Mouse (Mus musculus) lung, embryonic 16.5 days (tissue): ENCODE data around the gene Nup85. TPM values are rescaled to one million over a fixed set of nuclear protein-coding genes. Genes with fewer than 3 reads are reported as not detected.

Experiments
- ATAC-seq: fragments of 200-750 bp; cut with Nextera tagmentation; 2 replicates; pipeline ENCODE4 v1.8.0; 2017; ENCODE audit warnings: low read depth, mild to moderate bottlenecking, moderate library complexity
- H3K27ac ChIP-seq: fragments of 300-500 bp; sonication (generic); 2 replicates; pipeline ENCODE4 v1.5.1; 2014; ENCODE audit warnings: mild to moderate bottlenecking, control low read depth, low read length
- H3K27me3 ChIP-seq: fragments of 300-500 bp; sonication (generic); 2 replicates; pipeline ENCODE4 v1.6.1; 2014; ENCODE audit warnings: low read depth, low read length, mixed read lengths; ENCODE audit not compliant: control insufficient read depth, insufficient read depth
- H3K36me3 ChIP-seq: fragments of 300-500 bp; sonication (generic); 2 replicates; pipeline ENCODE4 v1.6.1; 2014; ENCODE audit warnings: low read length; ENCODE audit not compliant: control insufficient read depth, insufficient read depth
- H3K4me1 ChIP-seq: fragments of 300-500 bp; sonication (generic); replicated peaks from 2 replicates; pipeline ENCODE4 v1.6.1; 2014; ENCODE audit warnings: low read length, mixed read lengths; ENCODE audit not compliant: control insufficient read depth, insufficient read depth
- H3K4me2 ChIP-seq: fragments of 300-500 bp; sonication (generic); 2 replicates; pipeline ENCODE4 v1.6.1; 2014; ENCODE audit warnings: low read depth, low read length, control low read depth
- H3K4me3 ChIP-seq: fragments of 300-500 bp; sonication (generic); 2 replicates; pipeline ENCODE4 v1.5.1; 2014; ENCODE audit warnings: mild to moderate bottlenecking, low read length, control low read depth
- H3K9ac ChIP-seq: fragments of 300-500 bp; sonication (generic); 2 replicates; pipeline ENCODE4 v1.6.1; 2014; ENCODE audit warnings: low read length, control low read depth
- H3K9me3 ChIP-seq: fragments of 300-500 bp; sonication (generic); 2 replicates; pipeline ENCODE4 v1.6.1; 2016; ENCODE audit warnings: low read length; ENCODE audit not compliant: control insufficient read depth
- WGBS: fragments of 180-500 bp; shearing (Covaris S2); extraction: QIAGEN DNeasy Blood & Tissue Kit; methylation state at CpG from one replicate; pipeline ENCODE4 v1.1.7; 2014; 5-methylcytosine and 5-hydroxymethylcytosine counted together
- polyA plus RNA-seq: library from polyadenylated mRNA; unstranded; fragments of >200 nt; fragmentation: Nextera tagmentation; extraction: Ambion mirVana; gene quantifications from 2 replicates; pipeline ENCODE4 v1.2.1, GENCODE M21; 2015

The Nup85 gene
- polyA plus RNA-seq, 1 experiment from 2014 or later = 165 TPM

DNA sequence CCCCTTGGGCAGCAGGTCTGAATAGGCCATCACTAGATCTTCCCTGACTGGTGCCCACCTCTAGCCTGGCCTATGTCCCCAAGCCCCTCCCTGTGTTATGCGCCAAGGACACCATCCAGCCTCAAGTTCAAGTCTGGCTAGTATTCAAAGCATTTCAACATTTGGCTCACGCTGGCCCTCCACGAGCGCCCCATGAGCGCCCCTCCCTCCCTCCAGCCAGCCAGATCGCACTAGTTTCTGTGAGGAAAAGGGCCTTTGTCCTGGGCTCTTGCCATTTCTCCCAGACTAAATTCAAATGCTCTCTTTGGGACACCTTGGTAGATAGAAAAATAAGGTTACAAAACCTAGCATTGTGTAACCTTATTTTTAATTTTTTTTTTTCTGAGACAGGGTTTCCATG, 51.6 kb downstream of the Nup85 start:
- H3K4me1 ChIP-seq = peaks cover 14% of the 10 kb centered on the region
- WGBS = 80% methylated on average over 6 of the region's 6 CpGs
- H3K36me3 ChIP-seq = 0 out of 2 replicates have a peak, but pooled peaks cover 9% of the 10 kb centered on the region
- no peak overlapping the region for H3K27ac ChIP-seq
- no peaks in the 10 kb centered on the region for H3K9me3 ChIP-seq
- no peak overlapping the region for H3K4me3 ChIP-seq
- no peak overlapping the region for H3K4me2 ChIP-seq
- no peak for ATAC-seq
- H3K27me3 ChIP-seq = no peaks in the 10 kb centered on the region
- H3K9ac ChIP-seq = no peak overlapping the region

GRCm38 (mm10) chr11:115616371-115616770, 52.1 kb downstream of the Nup85 start:
- Histone ChIP-seq H3K9ac (no peak overlapping the region), H3K36me3 (peaks cover 9% of the 10 kb centered on the region; the same call in 1 of the 2 replicates), H3K27me3 (no peaks in the 10 kb centered on the region), H3K27ac (no peak overlapping the region), H3K9me3 (no peaks in the 10 kb centered on the region), H3K4me2 (no peak overlapping the region), H3K4me1 (peaks cover 14% of the 10 kb centered on the region), H3K4me3 (no peak overlapping the region)
- ATAC-seq = no peak
- 88% methylated on average over 7 of the region's 7 CpGs for WGBS

DNA sequence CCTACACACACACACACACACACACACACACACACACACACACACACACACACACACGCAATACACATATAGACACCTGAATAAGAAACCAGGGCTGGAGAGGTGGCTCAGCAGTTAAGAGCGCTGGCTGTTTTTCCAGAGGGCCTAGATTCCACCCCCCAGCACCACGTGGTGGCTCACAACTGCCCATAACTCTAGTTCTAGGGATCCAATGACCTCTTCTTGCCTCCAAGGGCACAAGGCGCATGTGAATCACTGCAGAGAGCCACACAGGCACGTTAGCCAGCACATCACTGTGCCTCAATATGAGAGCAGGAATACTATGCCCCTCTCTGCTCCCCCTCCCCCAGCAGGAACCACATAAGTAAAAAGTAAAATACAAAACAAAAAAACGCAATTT, 52.7 kb downstream of the Nup85 start:
- Histone ChIP-seq H3K9me3 (no peaks in the 10 kb centered on the region), H3K9ac (no peak overlapping the region), H3K4me3 (no peak overlapping the region), H3K27ac (no peak overlapping the region), H3K27me3 (no peaks in the 10 kb centered on the region), H3K4me2 (no peak overlapping the region), H3K36me3 (peaks cover 9% of the 10 kb centered on the region; the same call in 1 of the 2 replicates), H3K4me1 (peaks cover 10% of the 10 kb centered on the region)
- WGBS = 80% methylated on average over 6 of the region's 6 CpGs
- no peak for ATAC-seq

- ATAC-seq = no peak
- no peak overlapping the region for H3K4me3 ChIP-seq
- no peaks in the 10 kb centered on the region for H3K9me3 ChIP-seq
- H3K27ac ChIP-seq = no peak overlapping the region
- peaks cover 7% of the 10 kb centered on the region for H3K4me1 ChIP-seq
- 69% methylated on average over 2 of the region's 2 CpGs for WGBS
- H3K9ac ChIP-seq = no peak overlapping the region
- H3K27me3 ChIP-seq = no peaks in the 10 kb centered on the region
- H3K4me2 ChIP-seq = no peak overlapping the region
- peaks cover 9% of the 10 kb centered on the region; the same call in 1 of the 2 replicates for H3K36me3 ChIP-seq
Observed at GRCm38 (mm10) chr11:115618001-115618400, 53.8 kb downstream of the Nup85 start.

DNA sequence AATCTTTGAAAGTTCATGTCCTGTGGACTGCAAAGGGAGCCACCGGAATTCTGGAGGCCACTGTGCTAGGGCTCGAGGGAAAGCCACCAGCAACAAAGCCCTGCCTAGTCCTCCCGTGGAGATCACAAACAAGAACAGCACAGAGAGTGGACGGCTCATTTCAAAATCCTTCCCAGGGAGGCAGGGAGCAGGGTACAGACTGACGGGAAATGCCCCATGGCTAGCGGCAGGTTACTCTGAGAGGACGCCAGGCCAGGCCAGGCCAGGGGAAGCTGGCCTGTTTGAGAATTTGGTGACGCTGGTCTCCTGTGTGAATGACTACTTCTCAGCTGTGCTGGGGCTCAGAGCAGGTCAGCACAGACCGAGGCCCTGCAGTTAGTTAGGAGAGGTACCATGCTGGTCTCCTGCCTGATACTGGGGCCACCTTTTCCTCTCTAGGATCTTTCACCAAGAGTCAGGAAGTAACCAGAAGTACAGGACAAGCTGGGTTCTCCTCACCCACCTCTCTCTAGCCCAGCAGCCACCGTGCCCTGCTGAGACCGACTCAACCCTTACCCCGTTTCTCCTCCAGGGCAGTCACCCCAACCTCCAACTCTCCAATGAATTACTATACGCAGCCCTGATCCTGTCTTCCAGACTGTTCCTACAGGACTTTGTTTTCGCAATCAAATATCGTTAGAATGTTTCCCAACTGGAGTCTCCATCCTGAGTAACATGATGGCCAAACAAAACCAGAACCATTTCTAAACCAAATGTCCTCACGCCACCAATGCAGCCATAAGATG, 54.7 kb downstream of the Nup85 start:
- Histone ChIP-seq H3K36me3 (peaks cover 11% of the 10 kb centered on the region; the same call in 1 of the 2 replicates), H3K4me3 (no peak overlapping the region), H3K27ac (no peak overlapping the region), H3K4me2 (no peak overlapping the region), H3K9me3 (no peaks in the 10 kb centered on the region), H3K27me3 (no peaks in the 10 kb centered on the region), H3K4me1 (peaks cover under 1% of the 10 kb centered on the region; the same call in 1 of the 2 replicates), H3K9ac (0 out of 2 replicates have a peak overlapping the region, but pooled peaks have one; percentile 20)
- no peak for ATAC-seq
- 85% methylated on average over 16 of the region's 16 CpGs for WGBS

- H3K4me1 ChIP-seq = no peaks in the 10 kb centered on the region
- WGBS = 89% methylated on average over 7 of the region's 7 CpGs
- no peak overlapping the region for H3K4me3 ChIP-seq
- peaks cover 9% of the 10 kb centered on the region; the same call in 1 of the 2 replicates for H3K36me3 ChIP-seq
- no peak overlapping the region for H3K9ac ChIP-seq
- no peak overlapping the region for H3K27ac ChIP-seq
- ATAC-seq = no peak
- no peak overlapping the region for H3K4me2 ChIP-seq
- no peaks in the 10 kb centered on the region for H3K27me3 ChIP-seq
- no peaks in the 10 kb centered on the region for H3K9me3 ChIP-seq
Observed at GRCm38 (mm10) chr11:115619949-115620348, 55.7 kb downstream of the Nup85 start.

DNA sequence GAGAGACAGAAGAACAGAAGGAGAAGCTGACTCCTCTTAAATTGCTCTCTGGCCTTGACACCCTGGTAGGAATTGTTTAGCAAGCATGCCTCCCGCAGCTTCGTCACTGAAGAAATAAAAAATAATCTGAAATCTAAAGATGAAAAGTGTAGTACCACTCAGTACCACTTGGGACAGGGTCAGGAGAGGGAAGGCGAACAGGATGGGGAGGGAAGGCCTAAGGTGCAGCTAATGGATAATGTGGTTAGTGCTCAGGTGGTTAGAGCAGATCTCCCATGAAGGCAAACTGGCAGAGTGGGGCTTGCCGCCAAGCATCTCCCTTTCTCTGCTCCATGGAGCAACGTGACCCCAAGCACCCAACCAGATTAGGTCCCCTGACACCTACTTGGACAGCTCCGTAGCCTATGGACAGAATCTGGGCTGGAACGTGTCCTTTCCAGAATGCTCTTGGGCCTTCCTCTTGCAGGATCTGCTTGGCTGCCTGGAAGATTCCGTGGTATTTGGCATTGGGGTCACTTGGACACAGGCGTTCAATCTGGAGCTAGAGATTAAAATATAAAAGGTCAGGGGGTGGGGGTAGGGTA, 59.3 kb downstream of the Nup85 start:
- no peak overlapping the region for H3K9ac ChIP-seq
- no peaks in the 10 kb centered on the region for H3K9me3 ChIP-seq
- H3K4me1 ChIP-seq = peaks cover 2% of the 10 kb centered on the region; the same call in 1 of the 2 replicates
- 67% methylated on average over 9 of the region's 9 CpGs for WGBS
- H3K27ac ChIP-seq = no peak overlapping the region
- H3K4me2 ChIP-seq = no peak overlapping the region
- ATAC-seq = no peak
- no peaks in the 10 kb centered on the region for H3K27me3 ChIP-seq
- no peak overlapping the region for H3K4me3 ChIP-seq
- H3K36me3 ChIP-seq = peaks cover 8% of the 10 kb centered on the region; the same call in 1 of the 2 replicates

- peaks cover 2% of the 10 kb centered on the region; the same call in 1 of the 2 replicates for H3K36me3 ChIP-seq
- H3K4me3 ChIP-seq = no peak overlapping the region
- no peak overlapping the region for H3K9ac ChIP-seq
- ATAC-seq = no peak
- WGBS = 77% methylated on average over 9 of the region's 9 CpGs
- H3K4me2 ChIP-seq = no peak overlapping the region
- no peak overlapping the region for H3K27ac ChIP-seq
- no peaks in the 10 kb centered on the region for H3K9me3 ChIP-seq
- no peaks in the 10 kb centered on the region for H3K27me3 ChIP-seq
- peaks cover 2% of the 10 kb centered on the region; the same call in 1 of the 2 replicates for H3K4me1 ChIP-seq
Observed at GRCm38 (mm10) chr11:115625877-115626276, 61.6 kb downstream of the Nup85 start.

DNA sequence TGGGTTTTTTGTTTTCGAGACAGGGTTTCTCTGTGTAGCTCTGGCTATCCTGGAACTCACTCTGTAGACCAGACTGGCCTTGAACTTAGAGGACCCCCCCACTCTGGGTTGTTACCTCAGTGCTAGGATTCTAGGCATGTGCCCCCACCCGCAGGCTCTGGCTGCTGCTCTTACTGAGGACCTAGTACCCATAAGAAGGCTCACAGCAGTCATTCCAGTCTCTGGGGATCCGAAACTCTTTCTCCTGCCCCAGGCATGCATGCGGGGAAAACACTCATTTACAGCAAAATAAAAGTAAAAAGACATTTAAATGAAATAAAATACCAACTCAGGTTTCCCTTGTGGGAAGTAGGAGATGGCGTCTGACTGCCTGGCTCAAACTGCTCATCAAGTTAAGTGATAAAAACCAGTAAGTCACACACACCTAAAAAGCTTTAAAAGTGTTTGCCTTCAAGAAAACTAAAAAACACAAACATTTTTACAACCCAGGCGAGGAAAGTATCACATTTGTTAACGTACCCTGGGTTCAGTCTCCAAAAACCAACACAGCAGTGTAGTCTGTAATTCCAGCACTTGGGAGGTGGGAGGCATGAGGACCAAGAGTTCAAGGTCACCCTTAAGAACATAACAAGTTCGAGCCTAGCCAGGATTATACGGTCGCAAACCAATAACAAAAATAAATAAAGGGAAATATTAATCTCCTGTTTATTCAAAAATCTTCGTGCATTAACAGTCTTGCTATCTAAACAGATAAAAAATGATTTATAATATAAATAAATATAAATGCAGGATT, 62.8 kb downstream of the Nup85 start:
- peak overlapping the region; percentile 82 for H3K4me3 ChIP-seq
- ATAC-seq = no peak
- H3K4me1 ChIP-seq = peaks cover 2% of the 10 kb centered on the region; the same call in 1 of the 2 replicates
- no peaks in the 10 kb centered on the region for H3K27me3 ChIP-seq
- WGBS = 41% methylated on average over 11 of the region's 11 CpGs
- no peak overlapping the region for H3K27ac ChIP-seq
- 0 out of 2 replicates have a peak, but pooled peaks cover 2% of the 10 kb centered on the region for H3K36me3 ChIP-seq
- H3K4me2 ChIP-seq = peak overlapping the region; percentile 79
- H3K9me3 ChIP-seq = no peaks in the 10 kb centered on the region
- peak overlapping the region; percentile 77 for H3K9ac ChIP-seq
